Mouse (Mus musculus) cerebellum, postnatal 25 days (tissue): ENCODE data around the gene Gm17693.
"Not testable (repeated sequence)": the region's sequence is repeated elsewhere in the genome, so short reads cannot be mapped to it uniquely, and the experiment has no call there.

Source experiments
- DNase-seq, 2 experiments: peaks; one replicate each; pipeline ENCODE4 v3.0.0; 2021; ENCODE audit warnings: mixed read lengths in 2 of 2

Gene Gm17693

GRCm38 (mm10) chrX:125705144-125705543 is at the start of gene Gm17693:
Gene Gm17693, plus strand, starts transcription at chrX:125705444.
- DNase-seq, result not testable (repeated sequence)
